Comparison of ENCODE assay signal across 24 mouse cellular contexts in the genomic region with DNA sequence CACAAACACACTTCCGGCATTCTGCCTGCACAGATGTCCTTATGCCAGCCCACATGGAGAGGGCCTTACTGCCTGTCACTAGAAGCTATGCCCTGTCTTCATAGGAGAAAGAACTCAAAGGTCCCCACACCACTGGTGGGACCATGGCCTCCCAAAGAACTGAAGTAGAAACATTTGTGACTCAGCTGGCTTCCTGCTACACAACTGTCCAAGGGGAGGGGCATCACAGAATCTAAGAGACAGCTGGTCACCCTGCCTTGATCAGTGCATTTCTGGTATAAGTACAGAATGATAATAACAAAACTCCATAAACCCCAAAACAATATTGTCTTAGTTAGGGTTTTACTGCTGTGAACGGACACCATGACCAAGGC.
DNase-seq lines count a peak whose midpoint lies in the region; ATAC-seq and TF ChIP-seq lines count a peak whose summit lies in the region.
"Had no signal": no experiment of that assay in that cellular context is flagged by ENCODE, and none has a peak within 500 bp of the region (broad histone marks: within the 10 kb centered on the region; RNA-seq: fewer than 3 reads in every experiment).

No protein-coding gene starts in this region.

- H3K36me3 ChIP-seq in hindbrain, embryonic 14.5 days (replicated peaks; ENCODE audit: control insufficient read depth, insufficient read depth), result no peaks in the 10 kb centered on the region
- H3K36me3 ChIP-seq: embryonic facial prominence, embryonic 10.5 days; embryonic facial prominence, embryonic 13.5 days; forebrain, embryonic 12.5 days; forebrain, embryonic 15.5 days; hindbrain, embryonic 10.5 days; hindbrain, embryonic 13.5 days had no signal

- intact Hi-C loops in gastrocnemius, adult 2 months (cut with DNase I), result no loop called here
- intact Hi-C loops in heart, postnatal 25 days (cut with DNase I), result no loop called here

- H3K27ac ChIP-seq in gastrocnemius, adult 2 months, result peak overlapping the region; percentile 40; the same call in 1 of the 2 replicates
- no peak overlapping the region for H3K27ac ChIP-seq in hindbrain, embryonic 14.5 days
- H3K27ac ChIP-seq: embryonic facial prominence, embryonic 10.5 days; embryonic facial prominence, embryonic 13.5 days; forebrain, embryonic 12.5 days; forebrain, embryonic 15.5 days; hindbrain, embryonic 10.5 days; hindbrain, embryonic 13.5 days; hindbrain, postnatal 0 days had no signal

- ATAC-seq in hindbrain, embryonic 14.5 days (ENCODE audit: low FRiP score), result no peak
- ATAC-seq: CD4-positive, CD25-positive, alpha-beta regulatory T cell, adult 4 months; forebrain, embryonic 15.5 days; hindbrain, postnatal 0 days had no signal

- H3K9me3 ChIP-seq in hindbrain, embryonic 14.5 days (ENCODE audit: control insufficient read depth, low read length), result no peaks in the 10 kb centered on the region
- H3K9me3 ChIP-seq: embryonic facial prominence, embryonic 10.5 days; embryonic facial prominence, embryonic 13.5 days; forebrain, embryonic 12.5 days; hindbrain, embryonic 10.5 days; hindbrain, embryonic 13.5 days had no signal

- WGBS in hindbrain, embryonic 14.5 days, result 90% methylated on average over 2 of the region's 2 CpGs

- H3K4me2 ChIP-seq in hindbrain, embryonic 14.5 days (replicated peaks), result no peak overlapping the region
- H3K4me2 ChIP-seq: embryonic facial prominence, embryonic 13.5 days; forebrain, embryonic 12.5 days; forebrain, embryonic 15.5 days; heart, embryonic 11.5 days; hindbrain, embryonic 13.5 days had no signal

- no peaks in the 10 kb centered on the region for H3K27me3 ChIP-seq in hindbrain, embryonic 14.5 days (ENCODE audit: control insufficient read depth, insufficient read depth, low read length)
- H3K27me3 ChIP-seq: embryonic facial prominence, embryonic 13.5 days; forebrain, embryonic 12.5 days; forebrain, embryonic 15.5 days; hindbrain, embryonic 13.5 days had no signal

- no peak for DNase-seq in gastrocnemius, adult 2 months
- DNase-seq in gastrocnemius, postnatal 4 days (ENCODE audit: low spot score in 2 of 2), result no peak
- DNase-seq in 3T3-L1 (ENCODE audit: low read depth, low spot score), result peak; percentile 36
- DNase-seq in 416B (ENCODE audit: low read depth), result peak; percentile 72
- no peak for DNase-seq in hindbrain, embryonic 14.5 days (ENCODE audit: low spot score)
- DNase-seq in heart, postnatal 25 days (ENCODE audit: low spot score), result no peak
- DNase-seq: B cell, adult 2 months; cerebellum, adult 11 months; embryo, embryonic 11 days; gastrocnemius, postnatal 10 days; gastrocnemius, postnatal 36 days; heart, adult 11 months; heart, postnatal 36 days; kidney, adult 18-20 months had no signal

- no peak overlapping the region for H3K9ac ChIP-seq in hindbrain, embryonic 14.5 days
- H3K9ac ChIP-seq: embryonic facial prominence, embryonic 13.5 days; forebrain, embryonic 12.5 days; forebrain, embryonic 15.5 days; hindbrain, embryonic 13.5 days had no signal

- H3K4me1 ChIP-seq in hindbrain, embryonic 14.5 days (replicated peaks; ENCODE audit: control insufficient read depth, insufficient read depth, low read length), result no peaks in the 10 kb centered on the region
- H3K4me1 ChIP-seq: embryonic facial prominence, embryonic 10.5 days; embryonic facial prominence, embryonic 13.5 days; forebrain, embryonic 12.5 days; forebrain, embryonic 15.5 days; hindbrain, embryonic 10.5 days; hindbrain, embryonic 13.5 days had no signal

- H3K4me3 ChIP-seq in gastrocnemius, adult 2 months, result no peak overlapping the region
- H3K4me3 ChIP-seq in hindbrain, embryonic 14.5 days (replicated peaks; ENCODE audit: low read length), result no peak overlapping the region
- H3K4me3 ChIP-seq: embryonic facial prominence, embryonic 10.5 days; embryonic facial prominence, embryonic 13.5 days; erythroblast, embryonic 14.5 days; forebrain, embryonic 12.5 days; forebrain, embryonic 15.5 days; hindbrain, embryonic 10.5 days; hindbrain, embryonic 13.5 days had no signal

- no peak for TF ChIP-seq CTCF in gastrocnemius, adult 2 months (IDR thresholded peaks at IDR 0.05)

Comparison
In these comparisons a context has a peak if more than half of its experiments do, and no peak if none do; other contexts are left out.
1. DNase-seq: peak in 3T3-L1 (single experiment) and 416B (single experiment); none in gastrocnemius, adult 2 months (single experiment), gastrocnemius, postnatal 4 days (0 of 2), hindbrain, embryonic 14.5 days (single experiment) and heart, postnatal 25 days (single experiment).